Mouse (Mus musculus) CD8-positive naive resting alpha-beta T cell, adult 2 months (primary cell): ENCODE measurements around the gene Med14.
A peak's percentile ranks its signal among the peaks of the same experiment; 100 is the strongest.

Experiments
- DNase-seq, 2 experiments: peaks; one replicate each; pipeline ENCODE4 v3.0.0; 2022; ENCODE audit warnings: low read depth in 2 of 2, low spot score in 2 of 2

Med14 gene

DNA sequence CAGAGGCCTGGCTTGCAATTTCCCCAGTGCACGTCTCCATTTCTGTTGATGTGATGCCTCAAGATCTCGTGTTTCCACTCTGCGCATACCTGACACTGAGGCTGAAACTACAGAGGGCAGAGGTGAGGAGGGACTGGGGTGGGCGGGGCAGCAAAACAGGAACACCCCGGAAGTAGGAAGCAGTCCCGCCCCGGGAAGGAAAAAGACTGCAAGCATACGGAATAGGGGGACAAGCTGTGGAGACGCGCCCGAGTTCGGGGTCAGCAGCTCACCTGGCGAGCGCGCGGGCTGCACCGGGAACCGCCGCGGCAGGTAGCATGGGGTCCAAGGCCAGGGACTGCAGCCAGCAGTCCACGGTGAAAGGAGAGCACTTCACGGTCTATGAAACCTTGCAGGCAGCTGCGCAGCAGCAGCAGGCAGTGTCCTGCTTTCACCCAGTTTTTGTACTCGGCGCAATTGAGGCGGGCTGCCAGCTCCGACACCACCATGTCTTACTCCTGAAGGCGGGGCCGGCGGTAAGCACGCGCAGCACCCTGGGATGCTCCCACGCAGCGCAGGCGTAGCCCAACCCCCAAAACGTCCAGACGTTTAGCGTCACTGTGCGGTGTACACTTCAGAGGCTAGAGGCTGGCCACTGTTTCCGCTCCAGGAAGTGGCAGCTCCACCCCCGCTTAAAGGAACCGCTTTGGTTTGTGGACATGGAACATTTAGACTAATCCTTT lies 88.7 kb downstream of the Med14 start, which contains the start of gene 1810030O07Rik:
TSS of gene 1810030O07Rik (minus strand) at position 615 of the 722 bp plus-strand sequence.
- peak; percentile 80 to 86 for DNase-seq

DNA sequence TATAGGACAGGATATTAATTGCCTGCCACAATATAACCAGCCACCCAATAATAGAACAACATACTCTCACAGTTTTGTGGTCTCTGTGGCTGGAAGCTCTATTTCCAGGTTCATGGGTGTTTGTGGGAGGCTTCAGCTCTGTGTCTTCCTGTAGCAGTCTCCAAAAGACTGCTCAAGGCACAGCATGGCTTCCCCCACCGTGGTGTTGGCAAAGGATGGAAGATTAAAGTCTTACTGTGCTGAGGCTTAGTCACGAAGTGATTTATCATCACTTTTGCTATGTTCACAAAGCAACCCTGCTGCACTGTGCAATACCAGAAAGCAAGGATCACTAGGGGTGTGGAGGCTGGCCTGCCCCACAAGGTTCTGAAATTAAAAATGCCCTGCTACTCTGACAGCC lies 108.0 kb downstream of the Med14 start:
- no peak for DNase-seq

DNA sequence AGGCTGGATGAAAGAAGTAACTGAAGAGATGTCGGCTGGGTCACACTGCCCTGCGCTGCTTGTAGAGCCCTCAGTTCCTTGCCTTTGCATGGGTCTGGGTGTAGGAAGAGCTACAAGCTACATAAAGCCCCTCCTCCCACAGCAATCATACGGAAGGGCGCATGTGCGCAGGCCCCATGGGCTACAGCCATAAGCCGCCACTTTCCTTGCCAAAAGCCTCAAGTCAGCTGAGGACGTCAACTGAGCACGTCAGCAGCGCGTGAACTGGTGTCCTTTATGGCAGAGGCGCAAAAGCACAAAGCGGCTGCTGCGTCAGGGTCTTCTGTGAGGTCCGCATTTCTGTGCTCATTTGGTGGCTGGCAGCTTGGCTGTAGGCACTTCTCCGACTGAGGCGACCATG lies 110.0 kb downstream of the Med14 start:
- DNase-seq = no peak

DNA sequence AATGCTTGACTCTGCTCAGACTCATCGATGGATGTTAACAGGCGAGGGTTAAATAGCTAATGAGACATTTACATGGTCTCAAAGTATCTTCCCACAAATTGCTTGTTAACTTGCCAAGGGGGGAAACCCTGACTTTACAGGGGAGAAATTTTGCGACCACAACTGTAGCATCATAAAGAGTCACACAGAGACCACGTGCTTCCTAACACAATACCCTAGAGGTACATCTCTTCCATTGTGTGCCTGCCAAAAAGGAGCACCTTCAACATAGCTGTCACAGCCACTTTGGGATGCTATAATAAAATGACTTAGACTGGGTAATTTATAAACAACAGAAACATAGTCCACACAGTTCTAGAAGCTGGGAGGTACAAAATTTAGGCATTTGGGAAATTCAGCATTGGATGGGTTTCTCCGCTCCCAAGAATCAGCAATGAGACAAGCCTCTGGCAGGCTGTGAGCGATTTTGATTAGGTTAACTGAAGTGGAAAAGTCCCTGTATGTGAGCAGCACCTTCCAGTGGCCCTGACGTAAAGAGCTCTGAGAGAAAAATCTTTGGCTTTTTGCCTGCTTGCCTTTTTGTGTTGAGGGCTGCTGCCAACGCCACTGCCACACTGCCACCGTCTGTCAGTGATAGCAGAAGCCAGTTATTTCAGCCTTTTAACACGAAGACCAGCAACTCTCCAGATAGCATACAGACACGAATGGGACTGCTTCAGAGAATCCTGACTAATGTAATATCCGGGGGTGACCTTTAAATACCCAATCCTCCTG lies 116.2 kb downstream of the Med14 start:
- no peak for DNase-seq

DNA sequence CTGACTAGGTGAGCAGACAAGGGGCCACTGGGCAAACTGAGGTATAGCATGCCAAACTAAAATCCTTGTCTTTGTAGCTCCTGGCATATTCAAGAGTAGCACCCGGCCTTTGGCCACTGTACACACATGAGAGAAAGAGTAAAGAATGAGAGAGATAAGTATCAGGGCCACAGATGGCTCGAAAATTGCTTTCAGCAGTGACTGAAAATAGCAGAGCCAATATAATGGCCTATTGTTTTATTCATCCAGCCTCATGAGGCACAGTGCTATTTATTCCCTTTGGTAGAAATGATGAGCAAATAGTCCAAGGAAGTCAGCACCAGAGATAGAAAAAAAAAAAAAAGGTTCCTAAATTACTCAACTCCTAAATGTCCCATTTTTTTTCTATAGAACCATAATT lies 116.9 kb downstream of the Med14 start:
- DNase-seq = no peak
